16 mouse cellular contexts compared by ENCODE assay signal in the genomic region with DNA sequence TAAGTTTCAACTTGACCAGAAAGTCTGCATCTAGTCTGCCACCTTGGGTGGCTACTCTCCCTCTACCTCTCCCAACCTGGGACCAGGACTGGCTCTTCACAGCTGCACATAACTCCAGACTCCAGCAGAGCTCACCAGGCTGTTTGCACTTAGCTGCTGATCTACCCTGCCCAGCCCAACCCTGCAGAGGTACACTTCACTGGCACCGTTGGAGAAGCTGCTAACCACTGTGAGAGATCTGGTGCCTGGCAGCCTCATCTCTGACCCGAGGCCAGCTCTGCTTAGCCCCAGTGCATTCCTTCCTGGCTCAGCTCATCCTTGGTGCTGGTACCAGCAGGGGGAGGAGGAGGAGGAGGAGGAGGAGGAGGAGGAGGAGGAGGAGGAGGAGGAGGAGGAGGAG.
DNase-seq lines count a peak whose midpoint lies in the region; ATAC-seq lines count a peak whose summit lies in the region.
"Had no signal": no experiment of that assay in that cellular context is flagged by ENCODE, and none has a peak within 500 bp of the region (broad histone marks: within the 10 kb centered on the region; RNA-seq: fewer than 3 reads in every experiment).

No protein-coding gene starts in this region.

- no peaks in the 10 kb centered on the region for H3K9me3 ChIP-seq in lung, embryonic 16.5 days (ENCODE audit: control insufficient read depth, low read length)
- H3K9me3 ChIP-seq: limb, embryonic 15.5 days; midbrain, embryonic 13.5 days; stomach, embryonic 15.5 days had no signal

- no peak overlapping the region for H3K4me2 ChIP-seq in lung, embryonic 16.5 days (ENCODE audit: low read depth, low read length)
- H3K4me2 ChIP-seq: limb, embryonic 15.5 days; midbrain, embryonic 13.5 days; stomach, embryonic 15.5 days had no signal

- H3K4me1 ChIP-seq in lung, embryonic 16.5 days (replicated peaks; ENCODE audit: control insufficient read depth, insufficient read depth, low read length) = peaks cover 11% of the 10 kb centered on the region

- peak; percentile 28 for DNase-seq in gastrocnemius, postnatal 25 days
- DNase-seq in gastrocnemius, adult 8-10 months (ENCODE audit: low spot score in 2 of 2) = no peak
- no peak for DNase-seq in lung, postnatal 14 days
- peak; percentile 48 for DNase-seq in adipocyte (ENCODE audit: low spot score)
- peak; percentile 52 for DNase-seq in urinary bladder, postnatal 14 days (ENCODE audit: low spot score)
- no peak for DNase-seq in left cerebral cortex, postnatal 14 days (ENCODE audit: low spot score in 2 of 2)
- DNase-seq: cerebellum, adult 11-12 months; lung, postnatal 4 days; retina, postnatal 1 day; thymus, postnatal 4 days had no signal

- no peak overlapping the region for H3K4me3 ChIP-seq in lung, embryonic 16.5 days (ENCODE audit: low read length)
- H3K4me3 ChIP-seq: limb, embryonic 15.5 days; midbrain, embryonic 13.5 days; stomach, embryonic 15.5 days had no signal

- 27% methylated on average over 2 of the region's 2 CpGs for WGBS in lung, embryonic 16.5 days

- intact Hi-C loops in left cerebral cortex, postnatal 14 days (cut with DNase I) = no loop called here

- ATAC-seq in lung, embryonic 16.5 days (ENCODE audit: low read depth) = peak; percentile 32; the same call in 1 of the 2 replicates
- ATAC-seq: forebrain, embryonic 16.5 days; hindbrain, postnatal 0 days; midbrain, embryonic 13.5 days had no signal

- H3K27ac ChIP-seq in lung, embryonic 16.5 days (ENCODE audit: low read length) = no peak overlapping the region
- H3K27ac ChIP-seq: hindbrain, postnatal 0 days; limb, embryonic 15.5 days; midbrain, embryonic 13.5 days; stomach, embryonic 15.5 days had no signal

- H3K36me3 ChIP-seq in lung, embryonic 16.5 days (ENCODE audit: control insufficient read depth, insufficient read depth, low read length) = no peaks in the 10 kb centered on the region
- H3K36me3 ChIP-seq: limb, embryonic 15.5 days; midbrain, embryonic 13.5 days; stomach, embryonic 15.5 days had no signal

- no peaks in the 10 kb centered on the region for H3K27me3 ChIP-seq in lung, embryonic 16.5 days (ENCODE audit: control insufficient read depth, insufficient read depth, low read depth, low read length)
- H3K27me3 ChIP-seq: limb, embryonic 15.5 days; midbrain, embryonic 13.5 days; stomach, embryonic 15.5 days had no signal

- no peak overlapping the region for H3K9ac ChIP-seq in lung, embryonic 16.5 days (ENCODE audit: low read length)
- H3K9ac ChIP-seq: limb, embryonic 15.5 days; midbrain, embryonic 13.5 days; stomach, embryonic 15.5 days had no signal

Comparison
In these comparisons a context has a peak if more than half of its experiments do, and no peak if none do; other contexts are left out.
1. DNase-seq: peak in gastrocnemius, postnatal 25 days (single experiment), adipocyte (single experiment) and urinary bladder, postnatal 14 days (single experiment); none in gastrocnemius, adult 8-10 months (0 of 2), lung, postnatal 14 days (single experiment) and left cerebral cortex, postnatal 14 days (0 of 2).